Mouse (Mus musculus) neutrophil, adult 5-6 weeks (primary cell): ENCODE measurements around the gene Brix1. TPM values are rescaled to one million over a fixed set of nuclear protein-coding genes. Genes with fewer than 3 reads are reported as not detected.

ENCODE experiments used
- ATAC-seq: fragments of 151-379, 151-347 bp; 2 replicates; pipeline ENCODE4 v1.8.0; 2017; ENCODE audit warnings: mild to moderate bottlenecking, moderate TSS enrichment; ENCODE audit not compliant: insufficient number of reproducible peaks, poor library complexity, low FRiP score, severe bottlenecking; ENCODE audit errors: extremely low read depth
- total RNA-seq: library from RNA; stranded (forward); fragments of 200-1000 nt; gene quantifications from 2 replicates; pipeline ENCODE4 v1.2.3, GENCODE M21; 2017

Brix1 gene
- total RNA-seq, 1 experiment from 2014 or later, result 16.2 TPM

GRCm38 (mm10) chr15:10464678-10465077 lies 21.1 kb downstream of the Brix1 start:
- ATAC-seq, result no peak

GRCm38 (mm10) chr15:10463555-10463954 lies 22.2 kb downstream of the Brix1 start:
- ATAC-seq, result no peak

GRCm38 (mm10) chr15:10460986-10461385 lies 24.8 kb downstream of the Brix1 start:
- no peak for ATAC-seq

GRCm38 (mm10) chr15:10447102-10447501 lies 38.6 kb downstream of the Brix1 start:
- no peak for ATAC-seq

- no peak for ATAC-seq
Observed at GRCm38 (mm10) chr15:10442275-10442674, 43.5 kb downstream of the Brix1 start.

- ATAC-seq, result no peak
Observed at GRCm38 (mm10) chr15:10441493-10441892, 44.3 kb downstream of the Brix1 start.

- ATAC-seq, result no peak
Observed at GRCm38 (mm10) chr15:10439963-10440362, 45.8 kb downstream of the Brix1 start.

GRCm38 (mm10) chr15:10436893-10437292 lies 48.9 kb downstream of the Brix1 start:
- ATAC-seq, result no peak

- no peak for ATAC-seq
Observed at GRCm38 (mm10) chr15:10426545-10427266, 59.0 kb downstream of the Brix1 start.

GRCm38 (mm10) chr15:10426124-10426523 lies 59.6 kb downstream of the Brix1 start:
- ATAC-seq, result no peak

Other genes with a start within 250 kb of the Brix1 start
- not detected in 2 replicates for gene Gm21973, start 160.6 kb downstream of the Brix1 start, total RNA-seq
- not detected in 2 replicates for gene Agxt2, start 127.4 kb downstream of the Brix1 start, total RNA-seq
- gene Dnajc21, start 15.4 kb downstream of the Brix1 start, total RNA-seq, result 44.0 and 48.5 TPM in 2 replicates
- gene Rad1, start 71 bp upstream of the Brix1 start, total RNA-seq, result 8.7 and 15.2 TPM in 2 replicates
- not detected in 2 replicates for gene Ttc23l, start 72.7 kb upstream of the Brix1 start, total RNA-seq
- not detected in 2 replicates for gene Rai14, start 228.7 kb upstream of the Brix1 start, total RNA-seq